Mouse (Mus musculus): ENCODE data around the gene Ubr2. TPM values are rescaled to one million over a fixed set of nuclear protein-coding genes. Genes with fewer than 3 reads are reported as not detected.

Gene Ubr2
- total RNA-seq, 2 experiments from 2014 or later, result 51.7 to 55.3 TPM

DNA sequence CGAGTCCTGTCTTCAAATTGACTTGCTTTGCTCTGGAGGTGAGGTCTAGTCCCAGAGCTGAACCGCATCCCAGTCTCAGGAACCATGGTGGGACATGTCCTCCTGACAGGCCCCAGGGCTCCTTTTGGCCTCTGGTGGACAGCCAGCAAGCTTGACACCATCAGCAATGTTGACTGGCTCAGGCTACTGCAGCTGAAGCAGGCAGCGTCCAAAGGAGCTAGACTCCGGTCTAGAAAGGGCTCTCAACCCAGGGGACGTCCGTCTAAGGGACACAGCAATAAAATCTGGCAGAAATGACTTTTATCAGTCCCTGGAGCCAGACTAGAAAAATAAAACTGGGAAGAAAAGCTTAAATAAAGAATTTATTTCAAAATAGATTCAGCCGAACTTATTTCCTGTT lies 80.5 kb downstream of the Ubr2 start:
- intact Hi-C loops (cut with DNase I), result no loop called here
- DNase-seq, result no peak

DNA sequence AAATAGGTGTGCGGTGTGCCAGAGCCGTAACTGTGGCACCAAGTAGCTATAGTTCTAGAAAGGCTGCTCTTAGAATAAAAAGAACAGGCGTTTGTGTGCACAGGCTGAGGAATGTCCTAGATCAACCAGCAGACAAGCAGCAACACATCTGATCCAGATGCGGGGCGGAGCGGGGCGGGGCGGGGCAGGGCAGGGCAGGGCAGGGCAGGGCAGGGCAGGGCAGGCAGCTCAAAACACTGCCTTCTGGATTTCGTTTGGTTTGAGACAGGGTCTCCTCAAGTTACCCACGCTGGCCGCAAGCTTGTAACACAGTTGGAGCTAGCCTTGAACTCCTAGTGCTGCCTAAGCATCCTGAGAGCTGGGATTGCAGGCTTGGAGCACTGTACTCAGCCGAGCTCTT lies 81.1 kb downstream of the Ubr2 start:
- intact Hi-C loops (cut with DNase I), result no loop called here

GRCm38 (mm10) chr17:46927781-46928180 lies 82.6 kb downstream of the Ubr2 start:
- intact Hi-C loops (cut with DNase I), result no loop called here
- DNase-seq, result no peak

More for the DNA sequence above, 81.1 kb downstream of the Ubr2 start:
- no peak for DNase-seq

GRCm38 (mm10) chr17:46926941-46927340 lies 83.4 kb downstream of the Ubr2 start:
- intact Hi-C loops (cut with DNase I), result no loop called here
- DNase-seq, result no peak

DNA sequence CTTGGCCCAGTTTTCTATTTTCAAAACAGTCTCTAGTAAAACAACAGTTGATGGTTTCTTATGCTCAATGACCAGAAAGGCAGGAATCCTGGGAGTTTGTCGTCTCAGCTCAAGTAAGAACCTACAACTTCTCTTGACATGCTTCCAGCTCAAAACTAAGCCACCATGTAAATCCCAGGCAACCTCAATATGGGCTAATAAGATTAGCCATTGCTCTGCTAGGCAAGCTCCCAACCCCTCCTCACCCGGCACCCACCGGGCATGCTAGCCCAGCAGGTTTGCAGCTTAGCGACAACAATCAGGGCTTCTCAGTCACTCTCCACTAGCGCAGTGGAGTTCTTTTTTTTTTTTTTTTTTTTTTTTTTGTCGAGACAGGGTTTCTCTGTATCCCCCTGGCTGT lies 84.2 kb downstream of the Ubr2 start:
- DNase-seq, result no peak
- intact Hi-C loops (cut with DNase I), result no loop called here

- intact Hi-C loops (cut with DNase I), result no loop called here
- no peak for DNase-seq
Measured at GRCm38 (mm10) chr17:46920855-46921254, 89.5 kb downstream of the Ubr2 start.

DNA sequence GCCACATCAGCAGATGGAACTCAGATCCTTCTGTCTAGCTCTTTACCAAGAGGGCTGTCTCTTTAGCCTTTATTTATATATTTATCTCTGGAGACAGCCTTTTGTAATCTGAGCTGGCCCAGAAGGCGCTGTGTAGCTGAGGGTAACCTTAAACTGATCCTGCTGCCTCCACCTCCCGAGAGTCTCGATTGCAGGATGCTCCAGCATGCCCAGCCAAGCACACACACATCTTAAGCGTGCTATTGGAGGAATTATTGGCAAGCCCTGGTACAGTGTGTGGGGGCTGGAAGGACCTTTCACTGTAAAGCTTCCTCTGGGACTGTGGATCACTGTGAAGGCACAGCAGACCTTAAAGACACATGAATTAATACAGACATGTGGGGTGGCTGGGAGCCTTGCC lies 91.4 kb downstream of the Ubr2 start:
- intact Hi-C loops (cut with DNase I), result no loop called here

DNA sequence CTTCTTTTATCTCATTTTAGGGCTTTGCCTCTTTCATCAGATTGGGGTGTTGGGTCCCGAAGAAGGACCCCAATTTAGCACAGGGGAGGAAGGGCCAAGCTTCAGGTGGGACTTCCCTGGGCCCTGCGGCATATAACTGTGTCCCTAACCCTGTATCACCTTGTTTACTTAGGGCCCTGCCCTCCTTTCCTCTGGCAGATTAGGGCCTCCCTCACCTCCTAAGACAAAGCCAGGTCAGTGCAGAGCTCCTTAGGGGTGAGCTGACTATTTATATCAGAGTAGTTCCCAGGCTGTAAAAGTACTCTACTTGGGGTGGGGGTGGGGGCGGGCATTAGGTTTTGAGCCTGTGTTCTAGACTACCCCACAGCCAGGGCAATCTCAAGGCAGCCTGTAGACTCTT lies 95.2 kb downstream of the Ubr2 start:
- DNase-seq, result no peak
- intact Hi-C loops (cut with DNase I), result no loop called here

More for the DNA sequence above, 91.4 kb downstream of the Ubr2 start:
- DNase-seq, result no peak

- intact Hi-C loops (cut with DNase I), result no loop called here
- no peak for DNase-seq
Measured at GRCm38 (mm10) chr17:46912331-46912730, 98.0 kb downstream of the Ubr2 start.

GRCm38 (mm10) chr17:46910186-46910585 lies 100.2 kb downstream of the Ubr2 start, which contains the start of gene Prph2:
Prph2 (plus strand) TSS chr17:46910459.
- DNase-seq, result no peak
- intact Hi-C loops (cut with DNase I), result no loop called here

GRCm38 (mm10) chr17:46903876-46904490 lies 106.4 kb downstream of the Ubr2 start:
- DNase-seq, result peak; percentile 79
- intact Hi-C loops (cut with DNase I), result no loop called here

- intact Hi-C loops (cut with DNase I), result no loop called here
- DNase-seq, result no peak
Measured at GRCm38 (mm10) chr17:46900941-46901340, 109.4 kb downstream of the Ubr2 start.

DNA sequence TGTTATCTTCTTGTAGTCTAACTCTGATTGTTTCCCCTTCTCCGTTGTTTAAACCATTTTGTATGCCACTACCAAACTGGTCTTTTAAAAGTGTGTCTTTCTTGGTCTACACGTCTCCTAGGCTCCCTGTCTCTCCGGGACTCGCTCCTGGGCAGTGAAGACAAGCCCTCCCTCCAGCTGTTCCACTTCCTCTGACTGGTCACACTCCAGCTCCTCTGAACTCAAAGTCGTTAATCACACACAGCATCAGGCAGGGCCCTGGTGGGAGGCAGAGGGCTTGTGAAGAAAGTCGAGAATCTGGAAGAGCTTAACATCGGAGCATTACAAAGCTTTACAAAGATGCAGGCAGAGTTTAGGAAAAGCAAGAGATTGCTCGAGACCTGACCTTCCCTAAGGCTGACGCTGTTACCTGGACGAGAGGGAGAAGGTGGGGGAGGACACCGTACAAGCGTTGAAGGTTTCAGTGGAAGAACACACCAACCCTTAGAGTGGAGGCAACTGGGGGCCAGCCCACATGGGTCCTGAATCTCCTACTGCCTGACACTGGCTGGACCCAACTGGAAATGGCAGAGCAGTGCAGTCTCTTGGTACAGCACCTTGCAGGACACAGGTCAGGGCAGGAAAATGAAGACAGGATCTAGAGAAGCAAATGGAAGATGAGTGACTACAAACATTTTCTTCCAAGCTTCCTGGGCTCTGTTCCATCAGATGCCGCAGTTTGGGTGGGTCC lies 113.0 kb downstream of the Ubr2 start:
- intact Hi-C loops (cut with DNase I), result no loop called here
- DNase-seq, result no peak

GRCm38 (mm10) chr17:46895426-46895825 lies 114.9 kb downstream of the Ubr2 start:
- intact Hi-C loops (cut with DNase I), result no loop called here
- no peak for DNase-seq

DNA sequence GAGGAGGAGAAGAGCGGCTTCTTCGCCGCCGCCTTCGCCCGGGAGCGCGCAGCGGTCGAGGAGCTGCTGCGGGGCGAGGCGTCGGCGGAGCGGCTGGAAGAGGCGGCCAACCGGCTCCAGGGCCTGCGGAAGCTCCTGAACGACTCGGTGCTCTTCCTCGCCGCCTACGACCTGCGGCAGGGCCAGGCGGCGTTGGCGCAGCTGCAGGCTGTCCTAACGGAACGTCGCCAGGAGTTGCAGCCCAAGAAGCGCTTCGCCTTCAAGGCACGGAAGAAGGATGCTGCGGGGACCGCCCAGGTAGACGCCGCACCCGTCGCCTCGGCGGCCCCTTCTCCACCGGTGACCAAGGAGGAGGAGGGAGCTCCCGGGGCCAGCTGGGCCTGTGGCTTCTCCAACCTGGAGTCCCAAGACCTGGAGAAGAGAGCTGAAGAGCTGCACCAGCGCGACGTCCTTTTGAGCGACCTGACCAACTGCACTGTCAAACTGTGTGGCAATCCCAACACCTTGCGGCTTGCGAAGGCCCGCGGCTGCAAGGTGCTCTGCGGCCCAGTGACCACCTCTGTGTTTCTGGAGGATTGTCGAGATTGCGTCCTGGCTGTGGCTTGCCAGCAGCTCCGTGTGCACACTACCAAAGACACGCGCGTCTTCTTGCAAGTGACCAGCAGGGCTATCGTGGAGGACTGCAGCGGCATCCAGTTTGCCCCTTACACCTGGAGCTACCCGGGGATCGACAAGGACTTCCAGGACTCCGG lies 119.3 kb downstream of the Ubr2 start:
- DNase-seq, result peak; percentile 33
- intact Hi-C loops (cut with DNase I), result no loop called here

- DNase-seq, result peak; percentile 98
- intact Hi-C loops (cut with DNase I), result no loop called here
Measured at GRCm38 (mm10) chr17:46890116-46890815, 120.1 kb downstream of the Ubr2 start, which contains the start of gene Tbcc. Tbcc (plus strand) TSS chr17:46890684.

GRCm38 (mm10) chr17:46889450-46890084 lies 120.8 kb downstream of the Ubr2 start:
- DNase-seq, result peak; percentile 91
- intact Hi-C loops (cut with DNase I), result loop anchor here (2.0 kb wide), 1 partner anchor 31 kb away; the partner anchor contains the start of gene Bicral

GRCm38 (mm10) chr17:46888511-46889212 lies 121.7 kb downstream of the Ubr2 start:
- intact Hi-C loops (cut with DNase I), result loop anchor here (2.0 kb wide), 1 partner anchor 30 kb away; the partner anchor contains the start of gene Bicral
- DNase-seq, result peak; percentile 34

- DNase-seq, result no peak
- intact Hi-C loops (cut with DNase I), result no loop called here
Measured at GRCm38 (mm10) chr17:46885910-46886643, 124.3 kb downstream of the Ubr2 start.

All from left cerebral cortex, postnatal 4 days (tissue).